Mouse (Mus musculus) lung, postnatal 10 days (tissue): ENCODE measurements around the gene Bbc3.
"Not testable (repeated sequence)": the region's sequence is repeated elsewhere in the genome, so short reads cannot be mapped to it uniquely, and the experiment has no call there.

ENCODE experiments used
- DNase-seq: peaks from one replicate; pipeline ENCODE4 v3.0.0; 2021

The Bbc3 gene

DNA sequence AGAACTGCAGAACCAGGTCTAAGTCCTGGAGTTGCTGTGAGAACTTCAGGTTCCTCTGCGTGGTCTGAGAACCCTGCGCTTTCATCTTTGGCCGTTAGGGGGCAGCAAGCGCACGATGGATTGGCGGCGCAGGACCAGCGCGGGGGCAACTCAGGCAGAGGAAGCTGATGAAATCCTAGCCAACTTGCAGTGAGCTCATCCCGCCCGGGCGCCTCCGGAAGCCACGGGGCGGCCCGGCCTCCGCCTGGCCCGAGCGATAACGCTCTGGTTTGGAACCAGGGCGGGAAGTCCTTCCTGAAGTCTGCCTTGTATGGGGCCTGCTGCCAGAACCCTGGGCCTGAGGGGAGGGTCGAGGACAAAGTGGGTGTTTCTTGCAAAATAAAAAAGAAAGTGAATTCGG lies 13.4 kb upstream of the Bbc3 start:
- peak; percentile 97 for DNase-seq

DNA sequence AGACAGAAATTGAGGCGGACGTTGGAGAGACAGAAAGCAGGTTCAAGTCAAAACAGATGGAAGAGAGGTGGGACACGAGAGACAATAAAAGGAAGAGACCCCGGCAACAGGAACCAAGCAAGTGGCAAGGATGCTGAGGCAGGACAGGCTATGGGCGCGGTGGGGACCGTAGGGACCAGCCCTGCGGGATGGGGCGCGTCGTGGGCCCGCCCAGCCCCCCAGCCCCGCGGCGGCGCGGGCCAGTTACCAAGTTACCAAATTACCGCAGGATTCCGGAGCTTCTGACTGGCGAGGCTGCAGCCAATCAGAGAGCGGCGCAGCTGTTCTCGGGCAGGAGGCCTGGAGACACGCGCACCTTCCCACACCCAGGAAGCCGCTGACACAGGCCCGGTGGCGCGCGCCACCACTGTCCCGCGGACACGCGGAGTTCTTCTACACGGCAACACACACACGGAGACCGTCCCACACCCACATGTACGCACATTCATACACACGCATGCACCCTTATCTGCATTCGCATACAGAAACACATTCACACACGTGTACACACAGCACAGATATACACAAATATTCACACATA lies 12.8 kb upstream of the Bbc3 start:
- peak; percentile 86 for DNase-seq

DNA sequence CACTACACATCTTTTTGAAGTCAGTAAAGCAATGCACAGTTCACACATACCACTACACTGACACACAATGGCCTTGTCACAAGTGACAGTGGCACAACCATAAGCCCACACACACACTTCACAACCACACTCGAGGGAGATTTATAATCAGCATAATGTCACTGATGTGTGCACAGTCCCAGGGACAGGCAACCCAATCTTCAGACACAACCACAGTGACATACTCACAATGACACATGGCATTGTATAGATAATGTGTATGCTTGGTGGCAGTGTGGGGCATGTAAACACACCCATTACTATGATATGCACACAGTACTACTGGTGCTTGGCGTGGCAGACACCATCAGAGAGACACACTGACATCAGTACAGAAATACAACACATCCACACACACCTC lies 12.0 kb upstream of the Bbc3 start:
- no peak for DNase-seq

DNA sequence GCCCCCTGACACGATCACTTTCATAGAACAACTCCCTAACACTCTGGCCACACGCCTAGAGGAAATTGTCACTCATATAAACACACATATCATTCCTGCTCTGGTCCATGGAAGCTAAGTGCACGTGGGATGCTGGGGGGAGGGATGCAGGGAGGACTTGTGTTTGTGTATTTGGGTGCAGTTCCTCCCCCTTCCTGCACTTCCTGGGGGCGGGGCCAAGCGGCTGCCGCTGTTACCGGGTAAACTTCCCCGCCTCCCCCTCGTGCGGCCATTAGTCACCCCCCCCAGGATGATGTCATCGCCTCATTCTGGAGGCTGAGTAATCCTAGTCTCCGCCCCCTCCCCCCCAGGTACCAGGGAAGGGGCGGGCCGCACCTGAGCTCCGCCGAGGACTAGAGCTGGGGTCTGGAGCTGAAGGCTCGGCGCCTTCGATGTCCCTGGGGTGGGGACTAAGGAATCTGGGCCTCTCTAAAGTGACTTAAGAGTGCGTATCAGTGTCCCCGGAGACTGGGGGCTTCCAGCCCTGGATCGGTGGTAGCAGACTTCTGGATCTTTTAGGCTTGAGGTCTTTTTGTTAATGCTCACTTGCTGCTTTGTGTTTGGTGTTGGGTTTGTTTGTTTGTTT lies 11.3 kb upstream of the Bbc3 start:
- peak; percentile 98 for DNase-seq

DNA sequence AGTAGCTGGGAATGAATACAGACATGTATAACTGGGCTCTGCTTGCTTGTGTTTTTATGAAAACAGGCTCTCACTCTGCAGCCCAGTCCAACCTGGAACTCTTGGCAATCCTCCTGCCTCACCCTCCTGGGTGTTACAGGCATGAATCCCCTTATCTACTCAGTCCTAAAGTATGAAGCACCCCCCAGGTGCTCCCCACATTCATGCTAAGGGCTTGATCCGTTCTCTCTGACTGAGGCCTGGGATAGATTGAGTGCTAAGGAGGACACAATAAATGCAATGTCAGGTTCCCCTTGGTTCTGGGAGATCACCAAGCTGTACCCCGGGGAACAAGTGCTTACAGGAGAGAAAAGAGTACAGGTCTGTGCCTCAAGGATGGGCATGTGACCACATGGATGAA lies 10.6 kb upstream of the Bbc3 start:
- no peak for DNase-seq

DNA sequence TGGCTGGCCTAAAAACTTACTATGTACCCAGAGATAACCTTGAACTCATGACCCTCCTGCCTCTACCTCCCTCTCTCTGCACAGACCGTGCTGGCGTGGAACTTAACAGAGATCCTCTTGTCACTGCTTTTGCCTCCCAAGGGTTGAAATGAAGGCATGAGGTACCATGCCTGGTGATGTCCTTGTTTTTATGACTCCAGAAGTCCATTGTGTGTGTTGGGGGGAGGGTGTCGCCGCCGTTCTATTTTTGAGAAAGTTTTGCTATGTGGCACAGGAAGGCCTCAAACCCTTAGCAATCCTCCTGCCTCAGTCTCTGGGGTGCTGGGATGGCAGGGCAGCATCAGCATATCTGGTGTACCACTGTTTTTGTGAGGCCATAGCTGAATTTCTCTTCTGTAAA lies 9.3 kb upstream of the Bbc3 start:
- DNase-seq, result no peak

DNA sequence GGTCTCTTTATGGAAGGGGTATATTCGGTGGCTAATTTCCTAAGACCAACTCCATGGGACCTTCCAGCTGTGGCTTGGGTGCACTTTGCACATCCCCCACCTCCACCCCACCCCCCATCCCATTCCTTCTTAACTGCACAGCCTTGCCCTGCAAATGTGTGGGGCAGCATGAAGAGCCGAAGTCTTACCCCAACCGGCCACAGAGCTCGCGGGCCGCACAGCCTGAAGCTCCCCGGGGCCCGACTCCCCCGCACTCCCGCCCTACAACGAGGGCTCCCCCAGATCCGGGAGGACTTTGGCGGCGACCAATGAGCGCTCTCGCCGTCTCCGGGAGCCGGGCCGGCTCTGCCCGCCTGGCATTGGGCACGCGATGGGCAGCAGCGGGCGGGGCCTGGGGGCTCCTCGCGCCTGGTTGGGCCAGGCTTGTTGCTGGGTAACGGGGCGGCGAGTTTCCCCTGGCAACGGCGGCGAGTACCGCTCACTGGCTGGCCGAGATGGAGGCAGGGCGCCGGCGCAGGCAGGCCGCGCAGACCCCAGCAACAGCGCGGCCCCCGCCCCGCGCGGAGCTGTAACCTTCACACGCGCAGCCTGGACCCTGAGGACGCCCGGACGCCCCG lies 8.7 kb upstream of the Bbc3 start:
- DNase-seq, result peak; percentile 93

DNA sequence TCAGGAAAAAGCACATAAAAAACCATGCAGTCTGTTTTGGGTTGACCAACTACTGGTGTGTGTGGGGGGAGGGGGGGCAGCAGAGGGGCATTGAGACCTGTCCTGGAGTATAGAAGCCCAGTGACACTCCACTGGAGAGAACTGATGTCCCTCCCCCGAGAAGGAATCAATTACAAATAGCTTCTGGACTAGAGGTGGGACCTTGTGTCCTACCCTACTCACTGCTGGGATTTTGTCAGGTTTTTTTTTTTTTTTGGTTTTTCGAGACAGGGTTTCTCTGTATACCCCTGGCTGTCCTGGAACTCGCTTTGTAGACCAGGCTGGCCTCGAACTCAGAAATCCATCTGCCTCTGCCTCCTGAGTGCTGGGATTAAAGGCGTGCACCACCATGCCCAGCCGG lies 1.1 kb upstream of the Bbc3 start:
- not testable (repeated sequence) for DNase-seq

DNA sequence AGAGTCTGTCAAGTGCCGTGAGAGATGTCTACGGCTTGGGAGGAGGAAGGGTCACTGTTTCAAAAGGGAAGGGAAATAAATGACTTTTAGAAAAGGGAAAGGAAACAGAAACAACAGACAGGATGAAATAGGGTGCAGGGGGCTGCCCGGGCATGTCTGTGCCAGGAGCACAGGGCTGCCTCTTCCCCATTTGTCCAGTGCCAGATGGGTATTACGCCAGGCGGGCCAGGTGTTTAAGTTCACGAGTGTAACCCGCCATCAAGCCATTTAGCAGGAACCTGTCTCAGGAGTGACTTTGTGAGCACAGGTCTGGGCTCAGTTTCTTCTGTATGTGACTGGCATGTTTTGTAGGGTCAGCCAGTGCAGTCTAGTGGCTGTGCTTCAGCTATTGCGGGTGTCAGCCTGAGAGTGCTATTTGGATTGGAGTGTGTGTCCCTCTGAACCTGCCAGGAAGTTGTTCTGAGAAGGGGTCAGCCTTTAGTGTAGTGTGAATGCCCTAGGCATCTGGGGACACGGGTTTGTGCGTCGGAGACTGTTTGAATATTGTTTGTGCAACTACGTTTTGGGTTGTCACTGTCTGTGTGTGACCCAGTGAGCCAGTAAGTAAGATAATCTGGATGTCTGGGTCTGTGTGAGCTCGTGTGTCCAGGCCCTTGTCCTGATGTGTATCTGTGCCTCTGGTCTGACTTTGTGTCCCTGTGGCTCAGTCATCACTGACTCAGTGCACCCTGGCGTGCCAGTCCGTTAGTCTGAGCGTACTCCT lies 543 bp downstream of the Bbc3 start:
- peak; percentile 23 for DNase-seq

DNA sequence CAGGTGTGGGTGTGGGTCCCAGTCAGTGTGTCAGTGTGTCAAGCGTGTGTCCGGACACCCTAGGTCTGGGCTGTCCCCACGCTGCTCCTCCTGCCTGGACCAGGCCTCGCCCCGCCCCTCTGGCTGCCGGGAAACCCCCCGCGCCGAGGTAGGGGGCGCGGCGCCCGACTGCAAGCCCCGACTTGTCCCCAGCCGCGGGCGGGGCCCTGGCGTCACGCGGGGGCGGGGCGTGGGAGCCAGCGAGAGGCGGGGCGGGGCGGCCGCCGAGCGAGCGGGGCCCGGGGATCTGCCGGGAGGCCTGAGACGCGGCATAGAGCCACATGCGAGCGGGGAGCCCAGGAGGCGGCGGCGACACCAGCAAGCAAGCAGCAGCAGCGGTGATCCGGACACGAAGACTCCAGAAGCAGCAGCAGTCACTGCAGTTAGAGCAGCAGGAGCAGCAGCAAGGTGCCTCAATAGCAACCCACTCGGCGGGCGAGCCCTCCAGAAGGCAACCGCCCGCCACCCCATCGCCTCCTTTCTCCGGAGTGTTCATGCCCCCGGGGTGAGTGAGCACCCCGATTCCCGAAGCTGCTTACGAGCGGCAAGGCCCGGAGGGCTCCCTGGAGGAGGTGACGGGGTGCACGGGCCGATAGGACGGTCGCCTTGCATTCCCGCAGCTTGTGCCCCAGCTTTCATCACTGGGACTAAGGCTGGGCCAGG lies 1.3 kb downstream of the Bbc3 start:
- peak; percentile 93 for DNase-seq

DNA sequence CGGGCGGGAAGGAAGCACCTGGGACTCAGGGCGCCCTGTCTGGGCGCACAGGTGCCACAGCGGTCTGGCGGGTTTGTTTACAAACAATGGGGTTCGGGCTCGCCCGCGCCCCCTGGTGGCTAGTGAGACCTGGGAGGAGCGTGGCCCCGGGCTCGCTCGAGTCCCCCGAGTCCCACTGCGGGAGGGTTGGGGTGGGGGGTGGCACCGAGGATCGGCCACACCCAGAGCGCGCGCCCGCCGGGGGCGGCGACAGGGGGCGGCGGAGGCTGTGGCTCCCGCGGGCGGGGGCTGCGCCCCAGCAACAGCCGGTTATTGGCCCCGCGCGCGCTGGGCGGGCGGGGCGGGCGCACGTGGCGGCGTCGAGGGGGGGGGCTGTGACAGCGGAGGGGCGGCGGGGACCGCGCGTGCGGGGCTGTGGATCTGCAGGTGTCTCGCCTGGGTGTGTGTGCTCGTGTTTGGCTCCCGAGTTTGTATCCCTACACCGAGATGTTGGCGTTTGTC lies 1.9 kb downstream of the Bbc3 start:
- DNase-seq, result peak; percentile 90

DNA sequence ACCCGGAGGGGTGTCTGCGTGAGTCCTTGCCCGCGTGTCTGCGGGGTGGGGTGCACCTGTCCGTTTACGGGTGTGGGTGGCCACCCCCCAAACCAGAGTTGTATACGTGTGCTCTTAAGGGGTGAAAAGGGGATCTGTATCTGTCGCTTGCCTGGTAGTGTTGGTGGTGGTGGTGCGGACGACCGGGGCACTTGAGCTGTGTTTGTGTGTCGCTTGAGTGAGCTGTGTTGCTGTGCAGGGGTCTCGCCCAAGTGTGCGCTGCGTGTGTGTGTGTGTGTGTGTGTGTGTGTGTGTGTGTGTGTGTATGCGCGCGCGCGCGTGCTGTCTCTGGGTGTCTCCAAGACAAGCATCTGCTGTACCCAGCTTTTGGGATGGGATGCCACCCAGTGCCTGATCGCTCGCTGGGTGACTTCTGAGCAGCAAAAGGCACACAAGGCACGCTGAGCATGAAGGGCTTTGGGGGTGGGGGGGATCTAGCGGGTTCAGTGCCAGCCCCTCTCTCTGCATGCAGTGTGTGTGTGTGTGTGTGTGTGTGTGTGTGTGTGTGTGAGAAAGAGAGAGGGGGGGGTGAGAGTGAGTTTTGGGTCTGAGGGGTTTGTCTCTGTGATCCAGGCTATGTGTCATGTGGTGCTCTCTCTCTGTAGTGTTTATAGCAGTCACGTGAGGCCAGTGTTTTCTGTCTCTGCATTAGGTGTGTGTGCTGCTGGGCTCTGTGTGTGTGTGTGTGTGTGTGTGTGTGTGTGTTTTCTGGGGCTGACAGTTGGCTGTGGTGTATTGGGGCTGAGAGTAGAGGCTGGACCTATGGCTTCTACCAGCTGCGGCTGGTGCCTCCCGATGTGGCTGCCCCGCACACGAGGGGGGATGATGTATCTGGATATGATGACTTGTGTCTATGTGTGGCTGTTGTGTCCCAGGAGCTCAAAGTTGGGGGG lies 2.6 kb downstream of the Bbc3 start:
- peak; percentile 57 for DNase-seq

DNA sequence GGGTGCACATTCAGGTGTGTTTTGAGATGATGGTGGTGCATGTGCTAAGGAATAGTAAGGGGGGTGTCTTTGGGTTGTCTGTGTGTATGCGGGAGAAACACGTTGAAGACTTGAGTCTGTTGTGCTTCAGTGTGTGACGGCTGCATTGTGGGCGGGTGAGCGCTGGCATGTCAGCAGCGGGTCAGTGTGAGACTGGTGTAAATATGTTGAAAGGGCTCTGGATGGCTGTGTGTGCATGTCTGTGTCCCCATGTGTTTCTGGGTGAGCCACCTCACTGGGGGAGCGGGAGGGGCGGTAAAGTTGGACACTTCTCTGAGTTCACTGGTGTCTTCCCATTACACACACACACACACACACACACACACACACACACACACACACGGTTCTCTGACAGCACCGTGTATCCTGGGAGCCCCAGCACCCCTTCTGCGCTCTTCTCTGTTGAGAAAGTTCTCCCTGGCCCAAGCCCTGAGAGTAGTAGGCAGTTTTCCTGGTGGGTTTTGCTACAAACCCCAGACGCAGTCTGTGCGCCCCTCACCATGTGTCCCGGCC lies 3.3 kb downstream of the Bbc3 start:
- peak; percentile 66 for DNase-seq

DNA sequence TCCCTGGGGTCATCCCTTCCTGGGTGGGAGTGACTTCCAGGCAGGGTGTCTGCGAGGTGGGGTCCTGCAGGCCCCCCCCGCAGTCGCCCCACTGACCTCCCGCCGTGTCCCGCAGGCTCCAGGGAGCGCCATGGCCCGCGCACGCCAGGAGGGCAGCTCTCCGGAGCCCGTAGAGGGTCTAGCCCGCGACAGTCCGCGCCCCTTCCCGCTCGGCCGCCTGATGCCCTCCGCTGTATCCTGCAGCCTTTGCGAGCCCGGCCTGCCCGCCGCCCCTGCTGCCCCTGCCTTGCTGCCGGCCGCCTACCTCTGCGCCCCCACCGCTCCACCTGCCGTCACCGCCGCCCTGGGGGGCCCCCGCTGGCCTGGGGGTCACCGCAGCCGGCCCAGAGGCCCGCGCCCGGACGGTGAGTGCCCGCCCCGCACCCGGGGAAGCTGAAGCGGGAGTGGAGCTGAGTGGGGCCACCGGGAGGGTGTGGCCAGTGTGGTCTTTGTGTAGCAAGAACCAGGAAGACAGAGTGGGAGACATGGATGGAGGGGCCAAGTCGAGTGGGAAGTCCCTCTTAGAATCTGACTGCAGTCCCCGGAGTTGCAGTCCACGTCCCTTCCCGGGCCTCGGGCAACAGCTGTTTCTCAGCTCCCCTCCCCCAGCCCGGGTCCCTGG lies 3.9 kb downstream of the Bbc3 start:
- peak; percentile 72 for DNase-seq

DNA sequence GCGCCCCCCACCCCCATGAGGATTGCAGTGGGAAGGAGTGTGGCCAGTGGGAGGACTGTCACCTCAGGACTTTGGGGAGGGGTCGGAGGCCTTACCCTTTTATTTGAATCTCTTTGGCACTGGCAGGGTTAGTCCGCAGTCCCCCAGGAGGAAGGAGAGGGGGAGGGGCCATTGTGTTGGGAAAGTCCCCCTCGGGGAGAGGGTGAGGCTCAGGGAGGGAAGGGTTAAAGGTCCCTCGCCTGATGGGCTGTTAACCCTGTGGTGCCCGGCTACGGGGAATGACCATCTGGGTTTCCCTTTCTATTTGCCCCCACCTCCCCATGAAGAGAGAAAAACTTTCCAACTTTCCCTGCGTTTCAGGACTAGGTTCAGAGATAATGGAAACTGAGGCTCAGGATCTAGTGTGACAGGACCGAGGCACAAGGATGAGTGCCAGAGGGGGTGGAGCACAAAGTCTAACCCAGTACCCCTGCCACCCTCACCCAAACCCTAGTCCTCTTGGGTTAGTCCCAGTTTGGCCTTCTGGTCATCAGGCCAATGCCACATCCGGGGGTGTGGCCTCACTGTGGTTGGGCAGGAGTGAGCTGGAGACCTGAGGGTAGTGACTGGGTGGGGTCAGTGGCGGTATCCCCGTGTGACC lies 4.6 kb downstream of the Bbc3 start:
- peak; percentile 96 for DNase-seq

DNA sequence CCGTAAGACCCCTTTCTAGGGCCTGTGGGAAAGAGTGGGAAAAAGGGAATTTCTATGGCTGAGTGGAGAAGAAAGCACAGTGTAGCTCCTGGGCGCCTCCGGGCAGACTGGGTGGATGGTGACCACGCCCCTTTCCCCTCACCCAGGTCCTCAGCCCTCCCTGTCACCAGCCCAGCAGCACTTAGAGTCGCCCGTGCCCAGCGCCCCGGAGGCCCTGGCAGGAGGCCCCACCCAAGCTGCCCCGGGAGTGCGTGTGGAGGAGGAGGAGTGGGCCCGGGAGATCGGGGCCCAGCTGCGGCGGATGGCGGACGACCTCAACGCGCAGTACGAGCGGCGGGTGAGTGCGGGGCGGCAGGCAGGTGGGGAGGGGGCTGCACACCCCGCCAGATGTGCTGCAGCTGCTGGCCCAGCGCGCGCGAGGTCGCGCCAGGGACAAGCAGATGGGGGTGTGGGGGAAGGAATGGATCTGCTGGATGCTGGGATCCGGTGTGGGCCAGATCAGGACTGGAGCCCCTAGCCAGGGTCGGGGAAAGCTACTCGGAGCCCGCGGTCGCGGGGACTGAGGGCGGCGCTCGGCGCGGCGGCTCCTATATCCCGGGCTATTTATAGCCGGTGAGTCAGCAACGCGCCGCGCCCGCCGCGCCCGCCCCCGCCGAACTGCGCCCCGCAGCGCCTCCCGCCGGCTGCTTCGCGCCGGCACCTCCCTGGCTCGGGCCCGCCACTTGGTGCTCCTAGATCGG lies 5.5 kb downstream of the Bbc3 start:
- peak; percentile 92 for DNase-seq

DNA sequence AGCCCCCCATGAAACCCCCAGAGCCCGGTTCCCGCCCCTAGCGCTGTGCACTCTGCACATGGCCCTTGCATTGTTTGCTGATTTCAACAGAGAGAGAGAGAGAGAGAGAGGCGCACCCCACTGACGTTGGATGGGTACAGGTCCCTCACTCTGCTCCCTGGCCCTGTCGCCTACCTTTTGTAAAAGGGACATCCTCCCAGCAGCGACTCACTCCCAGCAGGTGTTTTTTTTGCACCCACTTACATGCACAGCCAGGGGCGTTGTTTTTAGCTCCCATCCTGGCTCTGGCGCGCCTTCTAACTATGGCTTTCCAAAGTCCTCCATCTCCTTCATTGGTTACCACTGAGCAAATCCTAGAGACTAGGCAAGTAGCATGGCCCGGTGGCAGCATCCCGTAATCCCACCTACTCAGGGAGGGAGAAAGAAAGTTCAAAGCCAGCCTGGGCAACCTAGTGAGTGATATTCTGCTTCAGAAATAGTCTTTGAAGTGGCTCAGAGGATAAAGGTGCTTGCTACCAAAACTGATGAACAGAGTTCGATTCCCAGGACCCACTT lies 6.1 kb downstream of the Bbc3 start:
- DNase-seq, result no peak

DNA sequence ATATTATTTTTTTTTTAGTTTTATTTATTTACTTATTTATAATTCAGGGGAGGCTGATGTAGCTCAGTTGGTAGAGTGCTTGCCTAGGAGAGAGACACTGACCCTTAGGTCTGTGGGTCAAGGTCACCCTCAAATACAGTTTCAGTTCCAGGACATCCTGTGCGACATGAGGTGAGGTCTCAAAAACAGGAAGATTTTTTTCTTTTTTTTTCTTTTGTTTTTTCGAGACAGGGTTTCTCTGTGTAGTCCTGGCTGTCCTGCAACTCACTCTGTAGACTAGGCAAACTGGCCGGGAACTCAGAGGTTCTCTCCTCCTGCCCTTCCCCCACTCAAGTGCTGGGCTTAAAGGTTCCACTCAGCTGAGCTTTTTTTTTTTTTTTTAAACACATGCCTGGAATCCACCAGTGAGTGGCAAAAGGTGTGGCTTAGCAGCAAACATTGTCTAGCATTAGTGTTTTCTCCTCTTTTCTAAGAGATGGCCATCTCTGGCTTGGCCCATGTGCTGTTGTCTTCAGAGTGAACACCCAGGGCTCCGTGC lies 7.1 kb downstream of the Bbc3 start:
- DNase-seq, result peak; percentile 66

DNA sequence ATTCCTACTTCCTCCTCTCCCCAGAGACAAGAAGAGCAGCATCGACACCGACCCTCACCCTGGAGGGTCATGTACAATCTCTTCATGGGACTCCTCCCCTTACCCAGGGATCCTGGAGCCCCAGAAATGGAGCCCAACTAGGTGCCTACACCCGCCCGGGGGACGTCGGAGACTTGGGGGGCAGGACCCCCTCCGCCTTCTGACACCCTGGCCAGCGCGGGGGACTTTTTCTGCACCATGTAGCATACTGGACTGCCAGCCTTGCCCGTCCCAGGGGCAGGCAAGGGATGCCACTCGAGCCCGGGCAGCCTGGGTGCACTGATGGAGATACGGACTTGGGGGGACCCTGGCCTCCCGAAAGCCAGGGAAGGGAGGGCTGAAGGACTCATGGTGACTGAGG lies 8.9 kb downstream of the Bbc3 start:
- no peak for DNase-seq
